Comparison of ENCODE assay signal across 10 mouse cellular contexts in the genomic region with DNA sequence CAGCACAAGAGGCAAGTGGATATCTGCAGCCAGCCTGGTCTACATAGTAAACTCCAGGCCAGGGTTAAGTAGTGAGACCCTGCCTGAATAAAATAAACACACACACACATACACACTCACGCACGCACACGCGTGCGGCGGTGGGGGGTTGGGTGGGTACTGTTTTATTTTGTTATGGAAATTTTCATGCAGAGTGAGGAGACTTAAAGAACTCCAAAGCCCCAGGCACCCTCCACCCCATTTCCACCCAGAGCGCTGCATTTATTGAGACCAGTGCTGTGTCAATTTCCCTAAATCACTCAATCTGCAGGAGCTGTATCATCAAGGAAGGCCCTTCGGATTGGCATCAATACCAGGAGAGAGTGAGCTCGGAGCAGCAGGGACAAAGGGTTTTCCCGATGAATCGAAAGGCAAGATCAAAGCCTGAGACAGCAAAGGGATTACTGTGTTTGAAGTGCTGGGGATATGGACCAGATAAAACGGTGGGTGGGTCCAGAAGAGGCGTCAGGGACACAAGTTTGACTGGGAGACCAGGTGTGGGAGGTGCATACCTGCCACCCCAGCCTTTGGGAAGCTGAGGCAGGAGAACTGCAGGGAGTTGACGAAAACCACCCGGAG. TPM values are rescaled to one million over a fixed set of nuclear protein-coding genes. Genes with fewer than 3 reads are reported as not detected.
DNase-seq lines count a peak whose midpoint lies in the region; ATAC-seq and TF ChIP-seq lines count a peak whose summit lies in the region.
"Had no signal": no experiment of that assay in that cellular context is flagged by ENCODE, and none has a peak within 500 bp of the region (broad histone marks: within the 10 kb centered on the region; RNA-seq: fewer than 3 reads in every experiment).

No protein-coding gene starts in this region.

- TF ChIP-seq CTCF in midbrain, postnatal 0 days (IDR thresholded peaks at IDR 0.05): no peak

- 22% methylated on average over 15 of the region's 15 CpGs for WGBS in kidney, embryonic 14.5 days
- 19% methylated on average over 15 of the region's 15 CpGs for WGBS in embryonic facial prominence, embryonic 12.5 days
- 11% methylated on average over 15 of the region's 15 CpGs for WGBS in hindbrain, embryonic 14.5 days
- 4% methylated on average over 15 of the region's 15 CpGs for WGBS in midbrain, postnatal 0 days

- no peak overlapping the region for H3K27ac ChIP-seq in kidney, embryonic 14.5 days (ENCODE audit: low read depth, low read length)
- peak overlapping the region; percentile 37; the same call in 1 of the 2 replicates for H3K27ac ChIP-seq in embryonic facial prominence, embryonic 12.5 days
- peak overlapping the region; percentile 100 for H3K27ac ChIP-seq in hindbrain, embryonic 14.5 days
- H3K27ac ChIP-seq in midbrain, postnatal 0 days (ENCODE audit: low read depth, low read length): peak overlapping the region; percentile 99
- H3K27ac ChIP-seq: macrophage had no signal

- DNase-seq in kidney, postnatal 10 days: no peak
- no peak for DNase-seq in hindbrain, embryonic 14.5 days (ENCODE audit: low spot score)
- DNase-seq in midbrain, postnatal 0 days (ENCODE audit: low spot score): no peak
- no peak for DNase-seq in thymus, postnatal 14 days
- no peak for DNase-seq in right cerebral cortex, postnatal 4 days
- no peak for DNase-seq in testis, postnatal 10 days (ENCODE audit: low spot score)

- H3K9ac ChIP-seq in kidney, embryonic 14.5 days (ENCODE audit: low read depth, low read length): no peak overlapping the region
- H3K9ac ChIP-seq in embryonic facial prominence, embryonic 12.5 days: no peak overlapping the region
- peak overlapping the region; percentile 91 for H3K9ac ChIP-seq in hindbrain, embryonic 14.5 days
- peak overlapping the region; percentile 93 for H3K9ac ChIP-seq in midbrain, postnatal 0 days (replicated peaks; ENCODE audit: low read length, poor library complexity, severe bottlenecking)

- peaks cover 5% of the 10 kb centered on the region; the same call in 1 of the 2 replicates for H3K27me3 ChIP-seq in kidney, embryonic 14.5 days (ENCODE audit: control insufficient read depth, insufficient read depth, low read length)
- peaks cover 16% of the 10 kb centered on the region for H3K27me3 ChIP-seq in embryonic facial prominence, embryonic 12.5 days
- H3K27me3 ChIP-seq in hindbrain, embryonic 14.5 days (ENCODE audit: control insufficient read depth, insufficient read depth, low read length): no peaks in the 10 kb centered on the region
- H3K27me3 ChIP-seq in midbrain, postnatal 0 days (ENCODE audit: insufficient read depth, low read length): no peaks in the 10 kb centered on the region

- 0 out of 2 replicates have a peak overlapping the region, but pooled peaks have one; percentile 79 for H3K4me3 ChIP-seq in kidney, embryonic 14.5 days (ENCODE audit: low read length)
- 0 out of 2 replicates have a peak overlapping the region, but pooled peaks have one; percentile 69 for H3K4me3 ChIP-seq in embryonic facial prominence, embryonic 12.5 days
- peak overlapping the region; percentile 69; the same call in 1 of the 2 replicates for H3K4me3 ChIP-seq in hindbrain, embryonic 14.5 days (replicated peaks; ENCODE audit: low read length)
- H3K4me3 ChIP-seq in midbrain, postnatal 0 days (ENCODE audit: low read depth, low read length): peak overlapping the region; percentile 63; the same call in 1 of the 2 replicates

- no peak for ATAC-seq in kidney, embryonic 14.5 days (ENCODE audit: low FRiP score, low TSS enrichment)
- ATAC-seq in embryonic facial prominence, embryonic 12.5 days (ENCODE audit: insufficient number of reproducible peaks, insufficient read depth, low FRiP score, low TSS enrichment): no peak
- ATAC-seq in hindbrain, embryonic 14.5 days (ENCODE audit: low FRiP score): no peak
- no peak for ATAC-seq in midbrain, postnatal 0 days (ENCODE audit: low FRiP score)

- H3K36me3 ChIP-seq in kidney, embryonic 14.5 days (ENCODE audit: control insufficient read depth, insufficient read depth, low read length): 0 out of 2 replicates have a peak, but pooled peaks cover under 1% of the 10 kb centered on the region
- peaks cover 10% of the 10 kb centered on the region for H3K36me3 ChIP-seq in embryonic facial prominence, embryonic 12.5 days
- peaks cover 34% of the 10 kb centered on the region for H3K36me3 ChIP-seq in hindbrain, embryonic 14.5 days (replicated peaks; ENCODE audit: control insufficient read depth, insufficient read depth)
- peaks cover 18% of the 10 kb centered on the region for H3K36me3 ChIP-seq in midbrain, postnatal 0 days (ENCODE audit: insufficient read depth, low read length)

- peak overlapping the region; percentile 78; the same call in 1 of the 2 replicates for H3K4me2 ChIP-seq in kidney, embryonic 14.5 days (replicated peaks; ENCODE audit: low read depth, low read length)
- H3K4me2 ChIP-seq in embryonic facial prominence, embryonic 12.5 days (replicated peaks): peak overlapping the region; percentile 78
- H3K4me2 ChIP-seq in hindbrain, embryonic 14.5 days (replicated peaks): peak overlapping the region; percentile 81
- peak overlapping the region; percentile 65 for H3K4me2 ChIP-seq in midbrain, postnatal 0 days (ENCODE audit: low read depth, low read length, poor library complexity, severe bottlenecking)

- H3K4me1 ChIP-seq in kidney, embryonic 14.5 days (ENCODE audit: control insufficient read depth, insufficient read depth, low read length): peaks cover 24% of the 10 kb centered on the region
- peaks cover 26% of the 10 kb centered on the region for H3K4me1 ChIP-seq in embryonic facial prominence, embryonic 12.5 days
- peaks cover 27% of the 10 kb centered on the region for H3K4me1 ChIP-seq in hindbrain, embryonic 14.5 days (replicated peaks; ENCODE audit: control insufficient read depth, insufficient read depth, low read length)
- peaks cover 14% of the 10 kb centered on the region for H3K4me1 ChIP-seq in midbrain, postnatal 0 days (ENCODE audit: insufficient read depth, low read length)

- H3K9me3 ChIP-seq in kidney, embryonic 14.5 days (ENCODE audit: control insufficient read depth, low read length): 0 out of 2 replicates have a peak, but pooled peaks cover 3% of the 10 kb centered on the region
- 0 out of 2 replicates have a peak, but pooled peaks cover 1% of the 10 kb centered on the region for H3K9me3 ChIP-seq in embryonic facial prominence, embryonic 12.5 days
- no peaks in the 10 kb centered on the region for H3K9me3 ChIP-seq in hindbrain, embryonic 14.5 days (ENCODE audit: control insufficient read depth, low read length)
- H3K9me3 ChIP-seq in midbrain, postnatal 0 days (ENCODE audit: low read length): no peaks in the 10 kb centered on the region

RNA-seq across cellular contexts. Expression of a gene that starts 1.2 kb away (rescaled TPM):
- 54.5 and 70.3 TPM in 2 replicates for polyA plus RNA-seq in kidney, embryonic 14.5 days (2014; fragmentation: Nextera tagmentation; extraction: Ambion mirVana)
- polyA plus RNA-seq in embryonic facial prominence, embryonic 12.5 days (2016; fragmentation: Nextera tagmentation; extraction: Ambion mirVana): 100 and 113 TPM in 2 replicates
- 181 and 201 TPM in 2 replicates for polyA plus RNA-seq in hindbrain, embryonic 14.5 days (2014; fragmentation: Nextera tagmentation; extraction: Ambion mirVana)
- total RNA-seq in midbrain, postnatal 0 days (2014; rRNA removed): 209 and 214 TPM in 2 replicates
- 297 and 314 TPM in 2 replicates for polyA plus RNA-seq in midbrain, postnatal 0 days (2015; fragmentation: Nextera tagmentation; extraction: Ambion mirVana)

RNA-seq across cellular contexts. Expression of a gene that starts 6.7 kb away (rescaled TPM):
- 0.17 and 0.61 TPM in 2 replicates for polyA plus RNA-seq in kidney, embryonic 14.5 days (2014; fragmentation: Nextera tagmentation; extraction: Ambion mirVana)
- polyA plus RNA-seq in embryonic facial prominence, embryonic 12.5 days (2016; fragmentation: Nextera tagmentation; extraction: Ambion mirVana): 1.3 and 1.4 TPM in 2 replicates
- 0.65 and 0.98 TPM in 2 replicates for polyA plus RNA-seq in hindbrain, embryonic 14.5 days (2014; fragmentation: Nextera tagmentation; extraction: Ambion mirVana)
- not detected in 2 replicates for total RNA-seq in midbrain, postnatal 0 days (2014; rRNA removed)
- polyA plus RNA-seq in midbrain, postnatal 0 days (2015; fragmentation: Nextera tagmentation; extraction: Ambion mirVana): 0.47 and 0.78 TPM in 2 replicates
- total RNA-seq: heart, adult 18-20 months had no signal
- polyA plus RNA-seq: macrophage had no signal

RNA-seq across cellular contexts. Expression of a gene that starts 23.7 kb away (rescaled TPM):
- 1.5 and 5.9 TPM in 2 replicates for polyA plus RNA-seq in kidney, embryonic 14.5 days (2014; fragmentation: Nextera tagmentation; extraction: Ambion mirVana)
- 7.6 and 10.7 TPM in 2 replicates for polyA plus RNA-seq in embryonic facial prominence, embryonic 12.5 days (2016; fragmentation: Nextera tagmentation; extraction: Ambion mirVana)
- 22.7 and 28.3 TPM in 2 replicates for polyA plus RNA-seq in hindbrain, embryonic 14.5 days (2014; fragmentation: Nextera tagmentation; extraction: Ambion mirVana)
- 342 and 354 TPM in 2 replicates for total RNA-seq in midbrain, postnatal 0 days (2014; rRNA removed)
- polyA plus RNA-seq in midbrain, postnatal 0 days (2015; fragmentation: Nextera tagmentation; extraction: Ambion mirVana): 82.0 and 88.1 TPM in 2 replicates
- polyA plus RNA-seq: macrophage had no signal

RNA-seq across cellular contexts. Expression of a gene that starts 24.9 kb away (rescaled TPM):
- 5.0 and 9.5 TPM in 2 replicates for polyA plus RNA-seq in kidney, embryonic 14.5 days (2014; fragmentation: Nextera tagmentation; extraction: Ambion mirVana)
- 17.6 and 18.0 TPM in 2 replicates for polyA plus RNA-seq in embryonic facial prominence, embryonic 12.5 days (2016; fragmentation: Nextera tagmentation; extraction: Ambion mirVana)
- polyA plus RNA-seq in hindbrain, embryonic 14.5 days (2014; fragmentation: Nextera tagmentation; extraction: Ambion mirVana): 28.0 and 33.5 TPM in 2 replicates
- 115 and 119 TPM in 2 replicates for total RNA-seq in midbrain, postnatal 0 days (2014; rRNA removed)
- 21.8 and 23.9 TPM in 2 replicates for polyA plus RNA-seq in midbrain, postnatal 0 days (2015; fragmentation: Nextera tagmentation; extraction: Ambion mirVana)

RNA-seq across cellular contexts. Expression of a gene that starts 40.4 kb away (rescaled TPM):
- polyA plus RNA-seq in kidney, embryonic 14.5 days (2014; fragmentation: Nextera tagmentation; extraction: Ambion mirVana): 0.43 TPM in 1 of 2 replicates, not detected in the other
- not detected in 2 replicates for polyA plus RNA-seq in embryonic facial prominence, embryonic 12.5 days (2016; fragmentation: Nextera tagmentation; extraction: Ambion mirVana)
- not detected in 2 replicates for polyA plus RNA-seq in hindbrain, embryonic 14.5 days (2014; fragmentation: Nextera tagmentation; extraction: Ambion mirVana)
- not detected in 2 replicates for total RNA-seq in midbrain, postnatal 0 days (2014; rRNA removed)
- polyA plus RNA-seq in midbrain, postnatal 0 days (2015; fragmentation: Nextera tagmentation; extraction: Ambion mirVana): not detected in 2 replicates
- total RNA-seq: heart, adult 18-20 months had no signal
- polyA plus RNA-seq: macrophage had no signal

Comparison
In these comparisons a context has a peak if more than half of its experiments do, and no peak if none do; other contexts are left out.
1. H3K9ac ChIP-seq: peak in hindbrain, embryonic 14.5 days (single experiment) and midbrain, postnatal 0 days (single experiment); none in kidney, embryonic 14.5 days (single experiment) and embryonic facial prominence, embryonic 12.5 days (single experiment).
2. Peak in every context shown above with its lines, with median percentiles within 50 percentile points of each other: H3K4me2 ChIP-seq and H3K4me3 ChIP-seq.